Mouse (Mus musculus) kidney, adult 11 months (tissue): Measurements from ENCODE around the gene Gm10024.
"Not testable (repeated sequence)": the region's sequence is repeated elsewhere in the genome, so short reads cannot be mapped to it uniquely, and the experiment has no call there.

Source experiments
- DNase-seq: peaks from one replicate; pipeline ENCODE4 v3.0.0; 2022

Gene Gm10024

DNA sequence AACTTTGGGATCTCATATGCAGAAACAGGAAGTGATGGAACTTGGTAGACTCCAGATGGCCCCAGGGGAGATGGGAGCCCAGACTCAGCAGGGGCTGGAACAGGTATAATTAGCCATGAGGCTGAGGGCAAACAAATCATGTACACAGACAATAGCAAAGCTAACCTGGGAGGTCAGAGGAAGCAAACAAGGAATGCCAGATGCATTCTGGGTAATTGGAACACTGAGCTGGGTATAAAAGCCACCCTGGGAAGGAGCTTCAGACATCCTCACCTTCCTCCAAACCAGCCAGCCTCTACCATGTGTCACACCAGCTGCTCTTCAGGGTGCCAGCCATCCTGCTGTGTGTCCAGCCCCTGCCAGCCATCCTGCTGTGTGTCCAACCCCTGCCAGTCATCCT, at the start of gene Gm10024:
TSS of gene Gm10024 (plus strand) at position 301 of the 400 bp plus-strand sequence.
- not testable (repeated sequence) for DNase-seq

DNA sequence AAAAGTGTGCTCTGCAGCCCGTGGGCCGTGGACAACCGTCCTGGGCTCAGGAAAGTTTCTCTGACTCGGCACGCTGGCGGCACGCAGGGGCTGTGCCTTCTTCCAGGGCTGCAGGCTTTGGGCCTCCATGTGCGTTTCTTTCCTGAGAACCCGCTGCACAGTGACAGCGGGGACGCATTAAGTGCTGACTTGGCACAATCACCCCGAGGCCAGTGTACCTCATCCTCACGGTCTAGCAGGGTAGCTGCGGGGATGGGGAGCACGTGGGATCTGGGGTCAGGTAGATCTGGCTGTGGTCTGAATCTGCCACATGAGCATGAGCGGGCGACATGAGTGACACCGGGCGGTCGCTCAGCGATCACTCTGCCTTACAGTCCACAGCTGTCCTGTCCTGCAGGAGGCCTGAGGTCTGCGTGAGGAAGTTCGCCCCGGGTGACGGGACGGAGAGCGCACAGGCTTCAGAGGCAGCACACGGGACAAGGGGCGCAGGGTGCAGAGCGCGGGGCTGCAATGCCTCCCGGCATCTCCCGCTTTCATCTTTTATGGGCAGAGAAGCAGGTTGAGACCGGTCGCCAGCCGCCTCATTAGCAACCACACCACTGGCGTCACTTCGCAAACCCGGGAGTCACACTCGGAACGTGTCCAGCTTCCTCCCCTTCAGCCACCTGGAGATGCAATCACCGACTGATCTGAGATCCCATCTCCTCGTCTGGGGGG, 47.1 kb upstream of the Gm10024 start:
- no peak for DNase-seq

DNA sequence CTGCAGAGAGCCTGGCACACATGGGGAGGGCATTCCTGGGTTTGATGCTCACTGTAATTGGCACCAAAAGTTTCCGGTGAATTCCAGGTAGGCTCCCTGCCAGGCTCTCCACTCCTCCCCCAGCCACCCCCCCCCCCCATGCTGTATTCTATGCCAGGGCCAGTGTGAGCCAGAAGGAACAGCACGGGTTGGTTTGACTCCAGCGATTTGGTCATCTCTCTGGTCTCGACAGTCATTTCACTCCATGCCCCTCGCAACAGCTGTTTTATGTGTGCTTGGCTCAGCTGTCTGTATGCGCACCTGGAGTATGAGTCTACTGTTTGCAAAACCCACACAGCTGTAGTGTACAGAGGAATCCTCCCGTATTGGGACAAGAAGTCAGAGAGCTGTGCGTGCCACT, 44.9 kb upstream of the Gm10024 start:
- no peak for DNase-seq

DNA sequence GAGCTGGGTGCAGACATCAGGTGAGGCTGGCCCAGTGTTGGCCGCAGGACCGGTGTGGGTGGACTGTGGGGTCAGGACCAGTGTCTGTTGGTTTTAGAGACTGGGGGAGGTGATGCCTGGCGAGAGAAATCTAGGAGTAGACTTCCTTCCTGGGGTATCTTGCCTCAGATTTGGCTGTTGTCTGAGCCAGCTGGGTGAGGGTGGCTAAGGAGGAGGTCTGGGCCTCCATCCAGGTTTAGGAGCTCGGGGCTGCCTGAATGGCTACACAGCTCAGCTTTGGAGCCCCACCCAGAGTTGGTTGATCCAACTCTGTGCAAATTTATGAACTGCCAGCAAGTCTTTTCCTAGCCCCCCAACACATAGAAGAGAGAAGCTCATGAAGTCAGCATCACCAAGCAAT, 43.9 kb upstream of the Gm10024 start:
- DNase-seq = no peak

DNA sequence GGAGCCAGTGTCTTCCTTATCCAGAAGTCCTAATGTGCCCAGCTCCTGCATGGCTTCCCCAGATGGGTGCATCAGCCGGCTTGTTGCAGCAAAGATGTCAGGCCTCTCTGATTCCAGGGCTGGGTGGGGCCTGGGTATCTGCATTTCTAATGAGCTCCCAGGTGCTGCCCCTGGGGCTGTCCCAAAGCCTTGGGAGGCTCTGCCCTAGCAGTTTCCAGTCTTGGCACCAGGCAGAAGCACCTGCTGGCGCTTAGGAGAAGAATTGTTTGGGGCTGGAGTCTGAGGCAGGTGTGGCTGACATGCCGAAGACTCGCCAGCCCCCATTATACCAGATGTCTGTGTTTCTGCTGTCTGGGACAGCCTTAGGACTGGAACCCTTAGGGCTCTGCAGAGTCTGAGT, 40.5 kb upstream of the Gm10024 start:
- DNase-seq = no peak

DNA sequence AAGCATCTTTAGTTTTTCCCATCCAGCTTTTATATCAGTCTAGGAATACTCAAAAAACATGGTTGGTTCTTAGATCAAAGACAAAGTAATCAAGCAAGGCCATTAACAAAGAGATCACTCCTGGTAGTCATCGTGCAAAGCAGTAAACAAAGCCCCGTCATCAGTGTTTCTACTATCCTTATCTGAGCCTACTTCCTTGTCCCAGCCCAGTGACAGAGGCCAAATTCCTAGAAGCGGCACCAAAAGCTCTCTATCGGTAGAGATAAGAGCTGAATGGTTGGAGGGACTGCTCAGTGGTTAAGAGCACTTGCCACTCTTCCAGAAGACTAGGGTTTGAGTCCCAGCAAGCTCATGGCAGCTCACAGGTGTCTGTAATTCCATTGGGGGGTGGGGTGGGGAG, 39.7 kb upstream of the Gm10024 start:
- no peak for DNase-seq

DNA sequence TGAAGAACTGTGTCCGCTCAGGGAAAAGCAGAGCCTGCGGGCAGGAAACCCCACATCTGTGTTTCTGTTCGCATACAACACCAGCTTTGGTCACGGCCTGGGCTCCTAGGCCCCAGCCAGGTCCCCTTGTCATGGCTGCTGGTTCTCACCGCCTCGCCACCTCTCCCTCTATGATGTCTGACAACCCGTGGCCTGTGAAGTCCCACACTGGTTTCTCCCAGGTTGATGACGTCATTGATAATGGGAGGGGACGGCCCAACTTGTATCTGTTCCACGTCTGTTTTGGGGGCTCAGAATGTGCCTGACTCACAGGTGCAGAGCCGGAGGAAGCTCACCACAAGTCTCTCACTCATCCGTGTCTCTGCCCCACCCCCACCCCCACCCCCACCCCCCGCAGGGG, 37.5 kb upstream of the Gm10024 start:
- DNase-seq = no peak

DNA sequence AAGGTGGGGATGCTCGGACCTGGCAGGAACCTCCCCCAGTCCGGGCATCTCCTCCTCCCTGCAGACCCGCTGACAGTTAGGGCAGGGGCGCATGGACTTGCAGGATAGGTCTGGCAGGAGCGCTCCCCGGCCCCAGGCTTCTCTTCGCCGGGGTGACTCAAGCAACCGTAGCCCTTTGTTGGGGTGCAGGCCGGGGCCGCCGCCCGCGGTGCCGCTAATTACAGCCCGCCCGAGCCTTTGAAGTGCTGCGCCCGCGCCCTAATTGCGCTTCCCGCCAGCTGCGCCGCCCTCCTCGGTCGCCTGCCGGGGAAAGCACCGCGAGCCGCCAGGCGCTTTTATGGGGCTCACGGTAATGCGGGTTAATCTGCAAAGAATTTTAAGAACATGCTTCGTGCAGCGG, 33.7 kb upstream of the Gm10024 start:
- DNase-seq = no peak

DNA sequence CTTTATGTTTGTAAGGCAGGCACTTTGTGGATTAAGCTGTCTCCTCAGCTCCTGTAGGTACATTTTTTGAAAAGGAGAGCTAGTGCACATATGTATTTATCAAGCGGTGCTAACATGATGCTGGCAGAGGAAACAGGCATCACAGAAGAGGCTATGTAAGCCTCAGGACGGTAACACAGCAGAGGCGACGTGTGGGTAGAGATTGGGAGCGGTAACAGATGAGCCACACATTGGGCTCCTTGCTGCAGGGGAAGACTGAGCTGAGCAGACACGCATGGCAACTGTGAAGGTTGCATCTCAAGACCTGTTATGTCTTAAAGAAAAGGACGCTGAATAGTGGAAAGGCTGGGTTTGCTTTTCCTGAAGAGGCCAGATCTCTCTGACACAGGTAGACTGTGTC, 28.3 kb upstream of the Gm10024 start:
- no peak for DNase-seq

DNA sequence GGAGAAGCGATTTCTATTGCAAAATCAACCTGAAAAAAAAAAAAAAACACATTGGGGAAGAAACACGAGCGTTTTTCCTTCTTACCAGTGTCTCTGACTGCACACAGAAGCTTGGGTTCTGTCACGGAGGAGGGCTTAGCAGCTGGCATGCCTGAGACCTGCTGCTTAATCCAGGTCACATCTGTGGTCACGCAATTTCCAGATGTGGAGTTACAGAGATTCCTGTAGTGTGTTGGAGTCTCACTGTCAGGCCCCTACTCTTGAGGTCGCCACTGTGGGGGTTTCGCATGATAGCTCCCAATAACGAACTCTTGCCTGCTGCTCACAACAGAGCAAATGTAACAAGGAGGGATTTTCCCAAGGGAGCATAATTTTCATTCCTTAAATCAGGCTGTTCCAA, 27.1 kb upstream of the Gm10024 start:
- no peak for DNase-seq

DNA sequence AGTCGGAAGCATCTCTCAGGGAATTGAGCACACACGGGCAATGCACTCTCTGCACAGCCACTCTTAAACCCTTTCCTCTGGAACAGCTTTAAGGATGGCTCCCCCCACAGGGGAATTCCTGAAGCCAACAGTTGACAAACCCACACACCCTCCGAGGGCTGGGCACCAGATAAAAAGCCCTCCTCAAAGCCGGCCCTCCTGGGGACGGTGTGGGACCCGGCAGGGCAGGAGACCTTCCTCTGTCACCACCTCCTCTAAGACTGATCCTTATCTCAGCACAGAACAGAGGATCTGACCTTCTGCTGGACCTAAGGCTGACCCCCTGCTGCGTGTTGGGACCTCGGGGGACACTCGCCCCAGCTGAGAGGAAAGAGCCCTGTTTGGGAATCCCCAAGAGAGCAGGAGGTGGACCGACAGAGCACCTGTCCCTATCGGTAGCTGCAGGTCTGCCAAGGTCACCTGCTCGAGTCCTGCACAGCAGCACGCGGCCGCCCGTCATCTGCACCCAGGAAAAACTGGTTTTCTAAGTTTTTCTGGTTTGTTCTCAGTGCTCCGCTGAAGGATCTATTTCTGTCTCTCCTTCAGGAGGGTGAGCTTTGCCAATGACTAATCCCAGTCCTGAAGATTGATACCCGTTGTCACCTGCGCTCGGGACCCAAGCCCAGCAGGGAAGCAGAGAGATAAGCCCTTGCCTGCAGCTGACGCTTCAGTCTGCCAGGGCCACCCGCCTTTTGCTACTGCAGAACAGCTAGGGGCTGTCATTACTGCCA, 25.2 kb upstream of the Gm10024 start, which contains the start of gene Tspear:
TSS of gene Tspear (plus strand) at position 675 of the 770 bp plus-strand sequence.
- no peak for DNase-seq

DNA sequence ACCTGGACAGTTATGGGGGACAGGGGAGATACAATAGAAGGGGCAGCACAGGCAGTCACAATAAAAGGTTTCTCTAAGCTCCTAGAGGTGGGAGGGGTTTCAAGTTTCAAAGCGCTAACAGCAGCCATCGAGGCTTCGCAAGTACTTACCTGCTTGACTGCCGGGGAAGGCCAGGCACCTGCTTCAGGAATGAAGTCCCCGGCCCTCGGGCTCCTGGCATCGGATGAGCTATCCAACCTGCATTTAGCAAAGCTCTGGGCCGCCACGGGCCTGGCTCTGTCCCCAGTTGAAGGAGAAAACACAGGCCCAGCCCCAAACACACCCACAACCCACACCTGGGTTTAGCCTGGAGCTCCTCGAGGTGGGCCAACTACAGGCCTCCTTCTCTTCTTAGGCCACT, 24.2 kb upstream of the Gm10024 start:
- no peak for DNase-seq

DNA sequence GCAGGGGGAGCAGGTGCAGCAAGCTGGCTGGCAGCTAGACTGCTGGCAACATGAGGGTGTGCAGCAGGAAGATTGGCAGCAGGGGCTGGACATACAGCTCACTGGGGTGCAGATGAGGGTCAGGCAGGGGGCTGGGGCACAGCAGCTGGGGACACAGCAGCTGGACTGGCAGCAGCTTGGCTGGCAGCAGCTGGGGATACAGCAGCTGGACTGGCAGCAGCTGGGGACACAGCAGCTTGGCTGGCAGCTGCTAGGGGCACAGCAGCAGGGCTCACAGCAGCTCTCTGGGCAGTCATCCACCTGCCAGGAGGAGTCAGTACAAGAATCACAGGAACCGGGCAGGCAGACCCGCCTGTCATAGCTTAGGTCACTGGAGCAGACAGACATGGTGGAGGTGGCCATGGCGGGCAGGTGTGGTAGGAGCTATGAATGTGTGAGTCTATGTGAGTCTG, 20.9 kb upstream of the Gm10024 start, which contains the start of gene Gm19402:
TSS of gene Gm19402 (minus strand) at position 402 of the 452 bp plus-strand sequence.
- DNase-seq = not testable (repeated sequence)

DNA sequence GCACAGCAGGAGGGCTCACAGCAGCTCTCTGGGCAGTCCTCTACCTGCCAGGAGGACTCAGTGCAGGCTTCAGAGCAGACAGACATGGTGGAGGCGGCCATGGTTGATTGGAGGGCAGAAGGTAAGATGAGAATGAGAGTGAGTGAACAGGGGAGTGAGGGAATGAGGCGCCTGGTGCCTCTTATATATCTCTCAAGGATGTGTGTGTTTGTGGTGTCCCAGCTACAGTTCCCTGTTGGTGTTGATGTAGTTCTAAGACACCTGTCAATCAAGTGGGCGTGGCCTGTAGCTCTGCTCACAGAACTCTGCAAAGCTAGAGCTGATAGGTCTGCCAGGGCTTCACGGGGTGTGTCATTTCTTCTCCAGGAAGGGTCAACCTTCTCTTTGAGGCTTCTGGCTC, 14.1 kb upstream of the Gm10024 start, which contains the start of gene Gm9508:
TSS of gene Gm9508 (minus strand) at position 101 of the 400 bp plus-strand sequence.
- DNase-seq = no peak

DNA sequence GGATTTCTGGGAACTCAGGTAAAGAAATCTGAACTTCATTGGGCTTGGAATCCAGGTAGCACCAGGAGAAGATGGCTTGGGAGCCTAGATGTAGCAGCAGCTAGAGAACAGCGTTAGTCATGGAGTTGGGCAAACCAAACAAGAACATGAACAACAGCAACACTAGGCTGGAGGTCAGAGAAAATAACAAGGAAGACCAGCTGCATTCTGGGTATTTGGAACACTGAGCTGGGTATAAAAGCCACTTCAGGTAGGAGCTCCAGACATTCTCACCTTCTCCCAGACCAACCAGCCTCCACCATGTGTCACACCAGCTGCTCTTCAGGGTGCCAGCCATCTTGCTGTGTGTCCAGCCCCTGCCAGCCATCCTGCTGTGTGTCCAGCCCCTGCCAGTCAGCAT, 4.9 kb upstream of the Gm10024 start, which contains the start of gene Gm10272:
TSS of gene Gm10272 (plus strand) at position 301 of the 400 bp plus-strand sequence.
- DNase-seq = no peak

DNA sequence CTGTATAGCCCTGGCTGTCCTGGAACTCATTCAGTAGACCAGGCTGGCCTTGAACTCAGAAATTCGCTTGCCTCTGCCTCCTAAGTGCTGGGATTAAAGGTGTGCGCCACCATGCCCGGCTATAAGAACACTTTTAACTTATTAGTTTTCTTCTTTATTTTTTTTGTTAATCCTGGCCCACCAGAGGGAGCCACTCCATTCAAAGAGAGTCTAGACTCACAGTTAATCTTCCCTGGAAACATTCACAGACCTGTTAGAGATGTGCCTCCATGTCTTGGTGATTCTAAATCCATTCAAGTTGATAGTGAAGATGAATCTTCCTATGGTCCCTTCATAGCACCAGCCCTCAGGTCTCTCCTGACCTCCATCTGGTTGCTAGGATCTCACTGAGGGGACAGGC, 1.4 kb upstream of the Gm10024 start:
- DNase-seq = no peak

DNA sequence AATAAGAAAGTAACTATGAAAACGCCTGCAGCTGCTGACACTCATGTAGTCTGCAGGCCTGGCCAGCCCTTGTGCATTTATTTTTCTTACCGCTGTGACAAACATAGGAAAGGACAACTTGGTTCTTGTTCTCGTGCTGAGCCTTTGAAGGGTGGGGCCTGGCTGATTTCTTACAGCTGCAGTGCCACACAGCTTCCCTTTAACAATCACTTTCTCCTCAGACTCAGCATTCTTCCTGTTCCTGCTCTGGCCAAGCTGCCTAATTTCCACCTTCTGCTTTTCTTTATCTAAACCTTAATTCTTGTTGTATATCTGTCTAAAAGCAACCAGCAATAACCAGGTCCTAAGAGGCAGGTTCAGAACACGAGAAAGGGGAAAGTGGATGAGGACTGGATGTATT, 2.5 kb downstream of the Gm10024 start:
- DNase-seq = no peak

DNA sequence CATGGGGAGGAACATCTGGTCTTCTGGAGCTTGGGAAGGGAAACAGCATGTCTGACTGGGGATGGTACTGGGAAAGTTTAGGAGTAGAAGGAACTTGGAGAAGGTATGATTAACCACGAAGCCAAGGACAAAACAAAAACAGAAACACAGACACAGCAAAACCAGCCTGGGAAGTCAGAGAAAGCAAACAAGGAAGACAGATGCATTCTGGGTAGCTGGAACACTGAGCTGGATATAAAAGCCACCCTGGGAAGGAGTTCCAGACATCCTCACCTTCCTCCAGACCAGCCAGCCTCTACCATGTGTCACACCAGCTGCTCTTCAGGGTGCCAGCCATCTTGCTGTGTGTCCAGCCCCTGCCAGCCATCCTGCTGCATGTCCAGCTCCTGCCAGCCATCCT, 4.2 kb downstream of the Gm10024 start, which contains the start of gene Gm10142:
TSS of gene Gm10142 (plus strand) at position 301 of the 400 bp plus-strand sequence.
- DNase-seq = no peak

DNA sequence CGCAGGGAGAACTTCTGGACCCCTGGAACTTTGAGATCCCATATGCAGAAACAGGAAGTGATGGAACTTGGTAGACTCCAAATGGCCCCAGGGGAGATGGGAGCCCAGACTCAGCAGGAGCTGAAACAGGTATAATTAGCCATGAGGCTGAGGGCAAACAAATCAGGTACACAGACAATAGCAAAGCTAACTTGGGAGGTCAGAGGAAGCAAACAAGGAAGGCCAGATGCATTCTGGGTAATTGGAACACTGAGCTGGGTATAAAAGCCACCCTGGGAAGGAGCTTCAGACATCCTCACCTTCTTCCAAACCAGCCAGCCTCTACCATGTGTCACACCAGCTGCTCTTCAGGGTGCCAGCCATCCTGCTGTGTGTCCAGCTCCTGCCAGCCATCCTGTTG, 9.0 kb downstream of the Gm10024 start, which contains the start of gene Krtap12-1:
TSS of gene Krtap12-1 (plus strand) at position 301 of the 400 bp plus-strand sequence.
- DNase-seq = not testable (repeated sequence)

DNA sequence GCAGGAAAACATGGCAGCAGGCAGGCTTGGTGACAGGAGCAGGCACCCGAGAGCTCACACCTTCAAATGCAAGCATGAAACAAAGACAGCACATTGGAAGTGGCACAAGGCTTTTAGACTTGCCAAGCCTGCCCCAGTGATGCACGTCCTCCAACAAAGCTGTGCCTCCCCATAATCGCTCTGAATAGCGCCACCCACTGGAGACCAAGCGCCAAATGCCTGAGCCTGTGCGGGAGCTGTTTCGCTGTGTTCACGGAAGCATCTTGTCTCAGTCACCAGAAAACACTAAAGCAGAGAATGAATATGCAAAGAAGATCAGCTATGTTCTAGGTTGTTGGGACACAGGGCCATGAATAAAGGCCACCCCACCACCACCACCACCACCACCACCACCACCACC, 13.6 kb downstream of the Gm10024 start:
- DNase-seq = no peak

DNA sequence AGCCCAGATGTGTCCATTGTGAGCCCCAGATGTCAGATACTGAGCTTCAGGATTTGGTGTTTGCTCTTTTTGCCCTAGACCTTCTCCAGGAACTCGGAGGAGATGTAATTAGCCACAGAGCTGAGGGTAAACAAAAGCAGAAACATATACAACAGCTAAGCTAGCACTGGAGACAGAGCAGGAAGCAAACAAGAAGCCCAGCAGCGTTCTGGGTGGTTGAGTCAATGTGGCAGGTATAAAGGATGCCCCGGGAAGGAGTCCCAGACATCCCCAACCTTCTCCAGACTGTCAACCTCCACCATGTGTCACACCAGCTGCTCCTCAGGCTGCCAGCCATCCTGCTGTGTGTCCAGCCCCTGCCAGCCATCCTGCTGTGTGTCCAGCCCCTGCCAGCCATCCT, 14.9 kb downstream of the Gm10024 start, which contains the start of gene Gm10100:
TSS of gene Gm10100 (plus strand) at position 301 of the 400 bp plus-strand sequence.
- DNase-seq = no peak

DNA sequence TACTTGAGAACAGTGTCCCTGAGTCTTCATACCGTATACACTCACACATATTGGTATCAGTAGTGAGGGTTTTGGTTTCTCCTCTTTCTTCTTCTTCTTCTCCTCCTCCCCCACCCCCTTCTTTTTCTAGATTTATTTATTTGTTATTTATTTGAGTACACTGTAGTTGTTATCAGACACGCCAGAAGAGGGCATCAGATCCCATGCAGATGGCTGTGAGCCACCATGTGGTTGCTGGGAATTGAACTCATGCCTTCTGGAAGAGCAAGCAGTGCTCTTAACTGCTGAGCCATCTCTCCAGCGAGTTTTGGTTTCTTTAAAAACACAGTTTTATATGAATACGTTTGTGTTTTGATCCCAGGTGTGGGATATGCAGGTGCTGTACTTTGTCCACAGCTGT, 17.0 kb downstream of the Gm10024 start:
- no peak for DNase-seq

DNA sequence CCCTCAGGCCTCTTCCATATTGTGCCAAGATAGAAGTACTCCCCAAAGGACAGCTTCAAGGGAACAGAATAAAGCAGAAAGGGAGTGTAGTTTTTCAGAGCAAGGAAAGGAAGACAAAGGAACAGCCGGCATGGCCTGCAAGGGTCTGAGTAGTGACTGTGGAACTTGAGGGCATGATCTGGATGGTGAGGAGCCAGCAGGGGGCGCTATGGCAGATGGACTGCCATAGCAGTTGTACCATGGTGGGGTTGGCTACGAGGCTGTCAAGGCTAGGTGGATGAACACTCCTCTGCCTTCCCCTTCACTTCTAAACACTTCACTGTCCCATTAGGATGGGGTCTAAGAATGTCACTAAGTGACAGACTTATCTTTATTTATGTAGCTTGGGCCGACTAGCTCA, 18.0 kb downstream of the Gm10024 start:
- DNase-seq = no peak

DNA sequence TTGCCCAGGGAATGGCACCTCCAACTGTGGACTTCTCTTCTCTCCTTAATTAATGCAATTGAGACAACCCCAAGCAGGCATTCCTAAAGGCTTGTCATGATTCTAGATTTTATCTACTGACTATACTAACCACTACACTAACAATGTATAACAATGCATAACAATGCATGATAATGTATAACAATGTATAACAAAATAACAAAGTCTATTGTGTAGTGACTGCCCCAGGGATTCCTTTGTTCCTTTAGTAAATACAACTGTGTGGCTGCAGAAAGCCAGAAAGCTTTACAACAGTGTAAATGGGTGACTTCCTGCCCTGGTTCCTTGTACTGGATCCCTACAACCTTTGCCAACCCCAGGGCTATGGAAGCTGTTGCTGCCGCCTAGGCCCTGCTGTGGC, 24.7 kb downstream of the Gm10024 start:
- DNase-seq = no peak
